Mouse (Mus musculus): ENCODE results near the gene Grb10. TPM values are rescaled to one million over a fixed set of nuclear protein-coding genes. Genes with fewer than 3 reads are reported as not detected.
A peak's percentile ranks its signal among the peaks of the same experiment; 100 is the strongest.

Gene Grb10
- polyA plus RNA-seq, 2 experiments = 43.2 to 91.5 TPM

- H3K4me3 ChIP-seq (ENCODE audit: insufficient read depth in 1 of 2, low read depth in 2 of 2, low read length in 2 of 2) = peak overlapping the region; percentile 49 to 68
- H3K36me3 ChIP-seq (replicated peaks; ENCODE audit: control insufficient read depth, insufficient read depth, low read depth) = no peaks in the 10 kb centered on the region
- H3K4me1 ChIP-seq (replicated peaks; ENCODE audit: control insufficient read depth in 2 of 2, insufficient read depth in 2 of 2, low read length in 1 of 2) = peaks cover 0 to 6% of the 10 kb centered on the region in 2 experiments; a peak in 2 of 4 replicates
- H3K27ac ChIP-seq = no peak overlapping the region
- H3K9me3 ChIP-seq (ENCODE audit: control insufficient read depth, low read length) = no peaks in the 10 kb centered on the region
- WGBS (ENCODE audit: insufficient replicate concordance) = 60% methylated on average over 4 of the region's 4 CpGs
- H3K4me2 ChIP-seq (ENCODE audit: low read depth) = peak overlapping the region; percentile 68
- no peak for ATAC-seq (ENCODE audit: insufficient read depth)
- no peak for TF ChIP-seq EP300 (IDR thresholded peaks at IDR 0.05; ENCODE audit: low read depth)
- TF ChIP-seq CTCF (IDR thresholded peaks at IDR 0.05; ENCODE audit: low read depth) = no peak
- H3K27me3 ChIP-seq (ENCODE audit: control insufficient read depth, insufficient read depth, low read length) = peaks cover 61% of the 10 kb centered on the region
- peak overlapping the region; percentile 73 for H3K9ac ChIP-seq (replicated peaks)
- no peak for DNase-seq (ENCODE audit: low read depth in 3 of 3, low spot score in 3 of 3)
These were observed 3.7 kb downstream of the Grb10 start for GRCm38 (mm10) chr11:12034781-12035180.

- Histone ChIP-seq H3K4me3 (ENCODE audit: insufficient read depth in 1 of 2, low read depth in 2 of 2, low read length in 2 of 2) (peak overlapping the region in 1 of 2 experiments; percentile 68; a peak in 2 of 4 replicates), H3K27ac (no peak overlapping the region), H3K4me2 (ENCODE audit: low read depth) (peak overlapping the region; percentile 68), H3K4me1 (replicated peaks; ENCODE audit: control insufficient read depth in 2 of 2, insufficient read depth in 2 of 2, low read length in 1 of 2) (peaks cover 0 to 6% of the 10 kb centered on the region in 2 experiments; a peak in 2 of 4 replicates), H3K9ac (replicated peaks) (no peak overlapping the region), H3K9me3 (ENCODE audit: control insufficient read depth, low read length) (no peaks in the 10 kb centered on the region), H3K36me3 (replicated peaks; ENCODE audit: control insufficient read depth, insufficient read depth, low read depth) (no peaks in the 10 kb centered on the region), H3K27me3 (ENCODE audit: control insufficient read depth, insufficient read depth, low read length) (peaks cover 58% of the 10 kb centered on the region)
- DNase-seq (ENCODE audit: low read depth in 3 of 3, low spot score in 3 of 3) (no peak), ATAC-seq (ENCODE audit: insufficient read depth) (no peak)
- TF ChIP-seq CTCF (IDR thresholded peaks at IDR 0.05; ENCODE audit: low read depth) (no peak), EP300 (IDR thresholded peaks at IDR 0.05; ENCODE audit: low read depth) (no peak)
- 59% methylated on average over 5 of the region's 5 CpGs for WGBS (ENCODE audit: insufficient replicate concordance)
These were observed 4.1 kb downstream of the Grb10 start for GRCm38 (mm10) chr11:12034371-12034770.

- Histone ChIP-seq H3K4me2 (ENCODE audit: low read depth) (peak overlapping the region; percentile 20), H3K9me3 (ENCODE audit: control insufficient read depth, low read length) (no peaks in the 10 kb centered on the region), H3K27me3 (ENCODE audit: control insufficient read depth, insufficient read depth, low read length) (peaks cover 43% of the 10 kb centered on the region), H3K4me1 (replicated peaks; ENCODE audit: control insufficient read depth in 2 of 2, insufficient read depth in 2 of 2, low read length in 1 of 2) (peaks cover 0 to 6% of the 10 kb centered on the region in 2 experiments; a peak in 2 of 4 replicates), H3K9ac (replicated peaks) (no peak overlapping the region), H3K4me3 (ENCODE audit: insufficient read depth in 1 of 2, low read depth in 2 of 2, low read length in 2 of 2) (0 out of 4 replicates have a peak overlapping the region, but pooled peaks of 1 of the 2 experiments have one; percentile 2), H3K36me3 (replicated peaks; ENCODE audit: control insufficient read depth, insufficient read depth, low read depth) (no peaks in the 10 kb centered on the region), H3K27ac (no peak overlapping the region)
- 26% methylated on average over 5 of the region's 5 CpGs for WGBS (ENCODE audit: insufficient replicate concordance)
- no peak for TF ChIP-seq EP300 (IDR thresholded peaks at IDR 0.05; ENCODE audit: low read depth)
- TF ChIP-seq CTCF (IDR thresholded peaks at IDR 0.05; ENCODE audit: low read depth) = no peak
- DNase-seq (ENCODE audit: low read depth in 3 of 3, low spot score in 3 of 3) (no peak), ATAC-seq (ENCODE audit: insufficient read depth) (no peak)
These were observed 5.7 kb downstream of the Grb10 start for GRCm38 (mm10) chr11:12032831-12033230.

- no peaks in the 10 kb centered on the region; a peak in 1 of 4 replicates for H3K4me1 ChIP-seq (replicated peaks; ENCODE audit: control insufficient read depth in 2 of 2, insufficient read depth in 2 of 2, low read length in 1 of 2)
- H3K9me3 ChIP-seq (ENCODE audit: control insufficient read depth, low read length) = peaks cover 2% of the 10 kb centered on the region; the same call in 1 of the 2 replicates
- no peaks in the 10 kb centered on the region for H3K36me3 ChIP-seq (replicated peaks; ENCODE audit: control insufficient read depth, insufficient read depth, low read depth)
- DNase-seq (ENCODE audit: low read depth in 3 of 3, low spot score in 3 of 3) = no peak
- WGBS (ENCODE audit: insufficient replicate concordance) = 53% methylated on average over 17 of the region's 17 CpGs
- H3K4me2 ChIP-seq (ENCODE audit: low read depth) = no peak overlapping the region
- TF ChIP-seq CTCF (IDR thresholded peaks at IDR 0.05; ENCODE audit: low read depth) (no peak), EP300 (IDR thresholded peaks at IDR 0.05; ENCODE audit: low read depth) (no peak)
- H3K27ac ChIP-seq = no peak overlapping the region
- no peak overlapping the region for H3K9ac ChIP-seq (replicated peaks)
- peak; percentile 20; the same call in 1 of the 2 replicates for ATAC-seq (ENCODE audit: insufficient read depth)
- H3K27me3 ChIP-seq (ENCODE audit: control insufficient read depth, insufficient read depth, low read length) = peaks cover 23% of the 10 kb centered on the region
- H3K4me3 ChIP-seq (ENCODE audit: insufficient read depth in 1 of 2, low read depth in 2 of 2, low read length in 2 of 2) = no peak overlapping the region
These were observed 11.8 kb downstream of the Grb10 start for GRCm38 (mm10) chr11:12026638-12027037.

GRCm38 (mm10) chr11:12025756-12026593 lies 12.5 kb downstream of the Grb10 start:
- DNase-seq (ENCODE audit: low read depth in 3 of 3, low spot score in 3 of 3) (no peak), ATAC-seq (ENCODE audit: insufficient read depth) (peak; percentile 73)
- H3K9me3 ChIP-seq (ENCODE audit: control insufficient read depth, low read length) = peaks cover 2% of the 10 kb centered on the region; the same call in 1 of the 2 replicates
- no peaks in the 10 kb centered on the region for H3K36me3 ChIP-seq (replicated peaks; ENCODE audit: control insufficient read depth, insufficient read depth, low read depth)
- TF ChIP-seq EP300 (IDR thresholded peaks at IDR 0.05; ENCODE audit: low read depth) = no peak
- peak; percentile 67 for TF ChIP-seq CTCF (IDR thresholded peaks at IDR 0.05; ENCODE audit: low read depth)
- H3K27me3 ChIP-seq (ENCODE audit: control insufficient read depth, insufficient read depth, low read length) = peaks cover 21% of the 10 kb centered on the region
- 52% methylated on average over 108 of the region's 108 CpGs for WGBS (ENCODE audit: insufficient replicate concordance)
- H3K4me3 ChIP-seq (ENCODE audit: insufficient read depth in 1 of 2, low read depth in 2 of 2, low read length in 2 of 2) = no peak overlapping the region
- no peaks in the 10 kb centered on the region for H3K4me1 ChIP-seq (replicated peaks; ENCODE audit: control insufficient read depth in 2 of 2, insufficient read depth in 2 of 2, low read length in 1 of 2)
- H3K9ac ChIP-seq (replicated peaks) = no peak overlapping the region
- no peak overlapping the region for H3K27ac ChIP-seq
- no peak overlapping the region for H3K4me2 ChIP-seq (ENCODE audit: low read depth)
